Mouse (Mus musculus) spleen, adult 2 months (tissue): ENCODE measurements around the gene Ppwd1.

ENCODE experiments used
- CTCF ChIP-seq: fragments of 200-500 bp; IDR thresholded peaks from 2 replicates; pipeline ENCODE4 v1.5.1; 2011; ENCODE audit warnings: mild to moderate bottlenecking, inconsistent platforms; ENCODE audit not compliant: insufficient read depth, insufficient read length, insufficient replicate concordance; ENCODE audit errors: extremely low read depth
- POLR2A ChIP-seq: fragments of 200-500 bp; IDR thresholded peaks from 2 replicates; pipeline ENCODE4 v1.6.1; 2011; ENCODE audit warnings: low read depth, low read length, inconsistent platforms

- no peak for TF ChIP-seq CTCF
- TF ChIP-seq POLR2A, result no peak
Measured at GRCm38 (mm10) chr13:104204313-104204712, 24.3 kb downstream of the Ppwd1 start.
